In the genomic region with DNA sequence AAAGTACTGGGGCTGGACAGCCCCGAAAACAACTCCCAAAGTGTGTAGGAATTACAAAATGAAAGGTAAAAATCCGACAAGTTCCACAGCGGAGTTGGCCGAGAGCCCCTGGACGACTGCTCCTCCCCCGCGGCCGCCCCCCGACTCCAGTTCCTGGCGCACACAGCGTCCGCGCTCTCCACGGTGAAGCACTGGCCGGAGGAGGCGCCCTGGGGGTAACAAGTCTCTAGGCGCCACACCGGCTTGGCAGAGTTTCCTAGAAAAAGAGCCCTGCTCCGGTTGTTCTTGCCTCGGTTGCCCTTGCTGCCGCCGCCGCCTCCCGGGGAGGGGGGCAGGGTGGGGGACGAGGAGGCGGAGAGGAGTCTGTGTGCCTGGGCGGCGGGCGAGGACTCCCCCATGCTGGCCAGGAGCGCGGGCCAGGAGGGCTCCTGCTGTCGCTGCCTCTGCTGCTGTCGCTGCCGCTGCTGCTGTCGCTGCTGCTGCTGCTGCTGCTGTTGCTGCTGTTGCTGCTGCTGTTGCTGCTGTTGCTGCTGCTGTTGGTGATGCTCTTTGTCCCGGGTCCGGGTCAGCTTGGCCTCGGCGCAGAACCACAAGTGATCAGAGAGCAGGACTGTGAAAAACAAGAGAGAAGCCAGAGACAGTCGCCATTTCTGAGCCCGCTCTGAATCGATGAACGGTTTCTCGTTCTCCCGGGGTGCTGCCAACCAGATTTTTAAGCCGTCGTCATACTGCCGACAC, we compare ENCODE assay signal across 8 mouse cellular contexts. TPM values are rescaled to one million over a fixed set of nuclear protein-coding genes. Genes with fewer than 3 reads are reported as not detected.
DNase-seq lines count a peak whose midpoint lies in the region; ATAC-seq and TF ChIP-seq lines count a peak whose summit lies in the region.

No protein-coding gene starts in this region.

- H3K27ac ChIP-seq in heart, embryonic 12.5 days (ENCODE audit: poor library complexity, severe bottlenecking), result no peak overlapping the region
- H3K27ac ChIP-seq in forebrain, embryonic 10.5 days, result peak overlapping the region; percentile 78
- H3K27ac ChIP-seq in midbrain, embryonic 10.5 days (replicated peaks), result peak overlapping the region; percentile 83
- no peak overlapping the region for H3K27ac ChIP-seq in stomach, postnatal 0 days (replicated peaks)

- peak overlapping the region; percentile 46; the same call in 1 of the 2 replicates for H3K9ac ChIP-seq in heart, embryonic 12.5 days
- no peak overlapping the region for H3K9ac ChIP-seq in stomach, postnatal 0 days (ENCODE audit: low read length)

- H3K4me1 ChIP-seq in heart, embryonic 12.5 days (replicated peaks), result peaks cover 18% of the 10 kb centered on the region
- peaks cover 26% of the 10 kb centered on the region for H3K4me1 ChIP-seq in forebrain, embryonic 10.5 days
- H3K4me1 ChIP-seq in midbrain, embryonic 10.5 days, result peaks cover 31% of the 10 kb centered on the region
- no peaks in the 10 kb centered on the region for H3K4me1 ChIP-seq in stomach, postnatal 0 days (replicated peaks; ENCODE audit: control insufficient read depth, insufficient read depth)

- H3K36me3 ChIP-seq in heart, embryonic 12.5 days, result no peaks in the 10 kb centered on the region
- H3K36me3 ChIP-seq in forebrain, embryonic 10.5 days (replicated peaks), result no peaks in the 10 kb centered on the region
- no peaks in the 10 kb centered on the region for H3K36me3 ChIP-seq in midbrain, embryonic 10.5 days
- no peaks in the 10 kb centered on the region for H3K36me3 ChIP-seq in stomach, postnatal 0 days (ENCODE audit: control insufficient read depth, insufficient read depth, low read length)

- H3K4me2 ChIP-seq in heart, embryonic 12.5 days, result peak overlapping the region; percentile 99
- peak overlapping the region; percentile 68 for H3K4me2 ChIP-seq in stomach, postnatal 0 days (replicated peaks; ENCODE audit: low read depth)

- peak overlapping the region; percentile 76 for H3K4me3 ChIP-seq in heart, embryonic 12.5 days
- peak overlapping the region; percentile 75 for H3K4me3 ChIP-seq in forebrain, embryonic 10.5 days
- H3K4me3 ChIP-seq in midbrain, embryonic 10.5 days, result peak overlapping the region; percentile 77
- H3K4me3 ChIP-seq in stomach, postnatal 0 days (ENCODE audit: low read depth, low read length), result peak overlapping the region; percentile 39

- H3K9me3 ChIP-seq in heart, embryonic 12.5 days (replicated peaks), result no peaks in the 10 kb centered on the region; the same call in 1 of the 2 replicates
- no peaks in the 10 kb centered on the region for H3K9me3 ChIP-seq in forebrain, embryonic 10.5 days
- H3K9me3 ChIP-seq in midbrain, embryonic 10.5 days (replicated peaks), result no peaks in the 10 kb centered on the region
- no peaks in the 10 kb centered on the region for H3K9me3 ChIP-seq in stomach, postnatal 0 days (ENCODE audit: control insufficient read depth, low read length)

- peak; percentile 14; the same call in 1 of the 2 replicates for TF ChIP-seq CTCF in stomach, postnatal 0 days (IDR thresholded peaks at IDR 0.05; ENCODE audit: low read depth)

- no peak for DNase-seq in heart, postnatal 4 days
- peak; percentile 5 to 6 for DNase-seq in adrenal gland, postnatal 36 days
- DNase-seq in forebrain, embryonic 10.5 days (ENCODE audit: extremely low spot score, low spot score), result peak; percentile 41
- peak; percentile 27 to 46 for DNase-seq in layer of hippocampus, adult 8-10 months (ENCODE audit: low spot score in 2 of 2)
- DNase-seq in midbrain, embryonic 10.5 days (ENCODE audit: low spot score), result peak; percentile 64
- DNase-seq in stomach, postnatal 0 days (ENCODE audit: low spot score), result peak; percentile 39
- DNase-seq in thymus, postnatal 14 days, result no peak

- no peak for TF ChIP-seq EP300 in stomach, postnatal 0 days (optimal IDR thresholded peaks at IDR 0.05)

- H3K27me3 ChIP-seq in heart, embryonic 12.5 days (replicated peaks), result peaks cover 49% of the 10 kb centered on the region
- peaks cover 56% of the 10 kb centered on the region for H3K27me3 ChIP-seq in forebrain, embryonic 10.5 days (ENCODE audit: poor library complexity, severe bottlenecking)
- peaks cover 53% of the 10 kb centered on the region for H3K27me3 ChIP-seq in midbrain, embryonic 10.5 days (ENCODE audit: low read depth, poor library complexity, severe bottlenecking)
- H3K27me3 ChIP-seq in stomach, postnatal 0 days (ENCODE audit: control insufficient read depth, insufficient read depth, low read length), result no peaks in the 10 kb centered on the region; the same call in 1 of the 2 replicates

- no peak for ATAC-seq in heart, embryonic 12.5 days (ENCODE audit: insufficient number of reproducible peaks, low FRiP score)
- ATAC-seq in stomach, postnatal 0 days (ENCODE audit: low FRiP score, low TSS enrichment), result no peak

- 1% methylated on average over 48 of the region's 48 CpGs for WGBS in heart, embryonic 12.5 days
- WGBS in forebrain, embryonic 10.5 days, result 1% methylated on average over 48 of the region's 48 CpGs
- 1% methylated on average over 46 of the region's 48 CpGs for WGBS in midbrain, embryonic 10.5 days
- WGBS in stomach, postnatal 0 days, result 2% methylated on average over 42 of the region's 48 CpGs

RNA-seq across cellular contexts. Expression of a gene that starts 0.5 kb away (rescaled TPM):
- 0.13 and 0.18 TPM in 2 replicates for polyA plus RNA-seq in heart, embryonic 12.5 days (2016; fragmentation: Nextera tagmentation; extraction: Ambion mirVana)
- not detected for total RNA-seq in heart, postnatal 4 days (2021)
- total RNA-seq in adrenal gland, postnatal 36 days (2021), result 1 to 10 TPM; 3.9 to 5.1 TPM
- 0.50 and 0.53 TPM in 2 replicates for polyA plus RNA-seq in forebrain, embryonic 10.5 days (2016; fragmentation: Nextera tagmentation; extraction: Ambion mirVana)
- total RNA-seq in layer of hippocampus, adult 8-10 months (2022), result 100 to 1,000 TPM; 108 to 119 (median 115) TPM
- polyA plus RNA-seq in midbrain, embryonic 10.5 days (2016; fragmentation: Nextera tagmentation; extraction: Ambion mirVana), result 1.8 and 2.8 TPM in 2 replicates
- 0.93 and 1.0 TPM in 2 replicates for polyA plus RNA-seq in stomach, postnatal 0 days (2015; fragmentation: Nextera tagmentation; extraction: Ambion mirVana)

Comparison
In these comparisons a context has a peak if more than half of its experiments do, and no peak if none do; other contexts are left out.
1. H3K27ac ChIP-seq: peak in forebrain, embryonic 10.5 days (single experiment) and midbrain, embryonic 10.5 days (single experiment); none in heart, embryonic 12.5 days (single experiment) and stomach, postnatal 0 days (single experiment).
2. DNase-seq: peak in adrenal gland, postnatal 36 days (2 of 2), forebrain, embryonic 10.5 days (single experiment), layer of hippocampus, adult 8-10 months (2 of 2), midbrain, embryonic 10.5 days (single experiment) and stomach, postnatal 0 days (single experiment); none in heart, postnatal 4 days (single experiment) and thymus, postnatal 14 days (single experiment).
3. Peak in every context shown above with its lines, with median percentiles within 50 percentile points of each other: H3K4me3 ChIP-seq.